12 mouse cellular contexts compared by ENCODE assay signal in the genomic region with DNA sequence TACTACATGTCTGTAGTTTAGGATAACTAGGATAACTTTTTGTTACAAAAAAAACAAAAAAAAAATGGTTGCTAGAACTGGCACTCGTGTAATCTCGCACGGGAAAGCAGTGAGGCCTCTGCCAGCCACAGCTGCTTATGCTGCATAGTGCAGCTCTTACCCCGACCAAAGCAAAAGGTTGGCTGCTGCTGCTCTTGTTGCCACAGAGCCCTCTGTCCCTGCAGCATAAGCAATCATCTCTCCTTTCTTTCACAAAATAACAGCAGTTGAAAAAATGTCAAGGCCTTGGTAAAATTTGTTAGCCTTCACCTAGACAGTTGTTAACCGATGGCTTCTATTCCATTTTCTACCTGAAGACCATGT.
"Had no signal": no experiment of that assay in that cellular context is flagged by ENCODE, and none has a peak within 500 bp of the region (broad histone marks: within the 10 kb centered on the region; RNA-seq: fewer than 3 reads in every experiment).

No protein-coding gene starts in this region.

- H3K27me3 ChIP-seq: limb, embryonic 15.5 days; liver, embryonic 12.5 days; lung, embryonic 15.5 days; megakaryocyte, embryonic 14.5 days had no signal

- H3K9ac ChIP-seq: limb, embryonic 15.5 days; liver, embryonic 12.5 days; lung, embryonic 15.5 days had no signal

- ATAC-seq: liver, embryonic 12.5 days; midbrain, embryonic 16.5 days had no signal

- H3K9me3 ChIP-seq: limb, embryonic 15.5 days; liver, embryonic 12.5 days; lung, embryonic 15.5 days; megakaryocyte, embryonic 14.5 days had no signal

- H3K4me1 ChIP-seq: limb, embryonic 15.5 days; liver, embryonic 12.5 days; lung, embryonic 15.5 days had no signal

- DNase-seq: kidney, adult 18-20 months; lung, postnatal 14 days; right cerebral cortex, postnatal 25 days; thymus, adult 18-20 months had no signal

- H3K4me2 ChIP-seq: limb, embryonic 15.5 days; liver, embryonic 12.5 days; lung, embryonic 15.5 days; midbrain, embryonic 11.5 days had no signal

- H3K27ac ChIP-seq: limb, embryonic 15.5 days; liver, embryonic 12.5 days; lung, embryonic 15.5 days; macrophage; stomach, postnatal 0 days had no signal

- H3K4me3 ChIP-seq: limb, embryonic 15.5 days; liver, embryonic 12.5 days; lung, embryonic 15.5 days; megakaryocyte, embryonic 14.5 days had no signal
